Mouse (Mus musculus): ENCODE measurements around the gene Cbr4. TPM values are rescaled to one million over a fixed set of nuclear protein-coding genes. Genes with fewer than 3 reads are reported as not detected.
A peak's percentile ranks its signal among the peaks of the same experiment; 100 is the strongest.

Gene Cbr4
- polyA plus RNA-seq, 2 experiments, result 7.8 to 25.5 TPM

DNA sequence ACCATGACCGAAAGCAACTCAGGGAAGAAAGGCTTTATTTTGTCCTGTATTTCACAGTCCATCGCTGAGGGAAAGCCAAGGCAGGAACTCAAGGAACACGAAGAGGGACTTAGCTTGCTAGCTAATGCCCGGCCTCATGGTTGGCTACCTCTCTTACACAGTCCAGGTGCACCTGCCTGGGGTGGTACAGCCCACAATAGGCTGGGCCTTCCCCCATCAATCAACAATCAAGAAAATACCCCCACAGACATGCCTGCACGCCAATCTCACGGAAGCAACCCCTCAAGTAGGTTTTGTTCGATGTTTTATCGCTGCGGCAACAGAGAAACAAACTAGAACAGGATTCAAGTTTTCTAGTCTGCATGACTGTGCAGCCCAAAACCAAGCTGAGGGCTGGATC is 11.4 kb upstream of the Cbr4 start:
- Histone ChIP-seq H3K27me3 (ENCODE audit: control insufficient read depth, insufficient read depth, low read length) (no peaks in the 10 kb centered on the region), H3K36me3 (replicated peaks; ENCODE audit: control insufficient read depth, insufficient read depth, low read depth) (no peaks in the 10 kb centered on the region), H3K4me1 (replicated peaks; ENCODE audit: control insufficient read depth in 2 of 2, insufficient read depth in 2 of 2, low read length in 1 of 2) (no peaks in the 10 kb centered on the region), H3K4me2 (ENCODE audit: low read depth) (no peak overlapping the region), H3K27ac (no peak overlapping the region), H3K9ac (replicated peaks) (no peak overlapping the region), H3K9me3 (ENCODE audit: control insufficient read depth, low read length) (no peaks in the 10 kb centered on the region), H3K4me3 (ENCODE audit: insufficient read depth in 1 of 2, low read depth in 2 of 2, low read length in 2 of 2) (no peak overlapping the region)
- ATAC-seq (ENCODE audit: insufficient read depth), result no peak
- no peak for DNase-seq (ENCODE audit: low read depth in 3 of 3, low spot score in 3 of 3)
- 75% methylated on average over 9 of the region's 9 CpGs for WGBS (ENCODE audit: insufficient replicate concordance)
- TF ChIP-seq EP300 (IDR thresholded peaks at IDR 0.05; ENCODE audit: low read depth), result no peak
- TF ChIP-seq CTCF (IDR thresholded peaks at IDR 0.05; ENCODE audit: low read depth), result no peak

DNA sequence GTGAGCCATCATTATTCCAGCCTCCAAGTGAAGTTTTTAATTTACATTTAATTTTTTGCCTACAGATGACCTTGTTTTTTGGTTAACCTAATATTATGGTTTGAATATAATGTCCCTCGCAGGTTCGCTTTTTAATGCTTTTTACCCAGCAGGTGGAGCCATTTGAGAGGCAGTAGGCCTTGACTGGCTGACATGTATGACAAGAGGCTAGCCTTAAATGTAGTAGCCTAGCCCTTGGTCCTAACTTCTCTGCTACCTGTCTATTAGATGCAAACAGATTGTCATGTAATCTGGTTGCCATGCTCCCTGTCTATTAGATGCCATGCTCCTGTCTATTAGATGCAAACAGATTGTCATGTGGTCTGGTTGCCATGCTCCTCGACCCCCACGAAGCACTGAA is 9.4 kb upstream of the Cbr4 start:
- no peak for ATAC-seq (ENCODE audit: insufficient read depth)
- Histone ChIP-seq H3K4me2 (ENCODE audit: low read depth) (no peak overlapping the region), H3K27me3 (ENCODE audit: control insufficient read depth, insufficient read depth, low read length) (no peaks in the 10 kb centered on the region), H3K9ac (replicated peaks) (no peak overlapping the region), H3K27ac (no peak overlapping the region), H3K36me3 (replicated peaks; ENCODE audit: control insufficient read depth, insufficient read depth, low read depth) (no peaks in the 10 kb centered on the region), H3K4me1 (replicated peaks; ENCODE audit: control insufficient read depth in 2 of 2, insufficient read depth in 2 of 2, low read length in 1 of 2) (no peaks in the 10 kb centered on the region), H3K9me3 (ENCODE audit: control insufficient read depth, low read length) (no peaks in the 10 kb centered on the region), H3K4me3 (ENCODE audit: insufficient read depth in 1 of 2, low read depth in 2 of 2, low read length in 2 of 2) (no peak overlapping the region)
- WGBS (ENCODE audit: insufficient replicate concordance), result 68% methylated on average over 4 of the region's 4 CpGs
- no peak for TF ChIP-seq EP300 (IDR thresholded peaks at IDR 0.05; ENCODE audit: low read depth)
- no peak for TF ChIP-seq CTCF (IDR thresholded peaks at IDR 0.05; ENCODE audit: low read depth)
- DNase-seq (ENCODE audit: low read depth in 3 of 3, low spot score in 3 of 3), result no peak

DNA sequence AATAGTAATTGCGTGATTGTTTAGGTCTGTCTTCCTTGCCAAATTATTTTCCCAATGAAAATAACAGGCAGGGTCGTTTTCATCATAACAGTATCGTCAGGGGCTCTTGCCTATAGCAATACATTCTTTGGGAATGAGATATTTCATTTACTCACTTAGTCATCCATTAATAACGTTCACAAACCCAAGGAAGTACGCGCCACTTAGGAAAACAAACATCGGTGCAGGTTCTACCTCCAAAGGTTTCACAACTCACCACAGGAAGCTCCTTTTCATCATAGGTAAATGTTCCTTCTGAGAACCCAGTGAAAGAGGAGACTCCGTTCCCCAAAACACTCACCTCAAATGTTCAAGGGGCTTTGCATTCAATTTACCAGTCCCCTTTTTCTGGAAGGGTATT is 8.7 kb upstream of the Cbr4 start:
- Histone ChIP-seq H3K27ac (no peak overlapping the region), H3K4me2 (ENCODE audit: low read depth) (no peak overlapping the region), H3K36me3 (replicated peaks; ENCODE audit: control insufficient read depth, insufficient read depth, low read depth) (no peaks in the 10 kb centered on the region), H3K4me1 (replicated peaks; ENCODE audit: control insufficient read depth in 2 of 2, insufficient read depth in 2 of 2, low read length in 1 of 2) (no peaks in the 10 kb centered on the region), H3K9me3 (ENCODE audit: control insufficient read depth, low read length) (no peaks in the 10 kb centered on the region), H3K4me3 (ENCODE audit: insufficient read depth in 1 of 2, low read depth in 2 of 2, low read length in 2 of 2) (no peak overlapping the region), H3K27me3 (ENCODE audit: control insufficient read depth, insufficient read depth, low read length) (no peaks in the 10 kb centered on the region), H3K9ac (replicated peaks) (no peak overlapping the region)
- TF ChIP-seq CTCF (IDR thresholded peaks at IDR 0.05; ENCODE audit: low read depth) (no peak), EP300 (IDR thresholded peaks at IDR 0.05; ENCODE audit: low read depth) (no peak)
- no peak for DNase-seq (ENCODE audit: low read depth in 3 of 3, low spot score in 3 of 3)
- WGBS (ENCODE audit: insufficient replicate concordance), result 65% methylated on average over 8 of the region's 8 CpGs
- ATAC-seq (ENCODE audit: insufficient read depth), result no peak

DNA sequence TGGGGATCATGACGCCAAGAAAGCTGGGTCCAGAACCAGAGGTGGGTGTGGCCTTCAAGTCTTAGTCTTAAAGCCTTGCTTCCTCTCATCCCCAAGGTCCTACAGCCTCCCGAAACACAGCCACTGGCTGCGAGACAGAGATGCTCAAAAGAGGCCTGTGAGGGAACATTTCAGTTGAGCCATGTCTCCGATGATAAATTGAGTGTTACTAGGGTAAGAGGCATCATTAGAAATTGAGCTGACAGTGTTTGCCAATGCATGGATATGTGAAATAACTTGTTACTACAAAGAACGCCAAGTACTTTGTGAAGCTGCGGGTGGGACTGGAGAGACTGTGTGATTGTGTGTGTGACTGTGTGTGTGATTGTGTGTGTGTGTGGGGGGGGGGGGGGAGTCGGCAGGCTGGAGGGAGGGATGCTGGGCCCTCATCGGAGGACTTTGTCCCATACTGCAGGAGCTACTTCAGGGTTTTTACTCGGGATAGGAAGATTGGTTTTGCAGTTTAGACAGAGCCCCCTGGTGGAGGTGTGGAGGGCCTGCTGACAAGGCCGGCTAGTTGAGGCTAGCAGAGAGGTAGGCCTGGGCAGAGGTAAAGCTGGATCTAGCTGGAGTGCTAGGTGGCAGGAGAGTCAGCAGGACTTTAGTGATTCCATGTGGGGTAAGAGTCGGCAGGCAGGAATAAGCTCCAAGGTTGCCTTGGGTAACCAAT is 7.9 kb upstream of the Cbr4 start:
- Histone ChIP-seq H3K9ac (replicated peaks) (no peak overlapping the region), H3K4me2 (ENCODE audit: low read depth) (no peak overlapping the region), H3K27me3 (ENCODE audit: control insufficient read depth, insufficient read depth, low read length) (no peaks in the 10 kb centered on the region), H3K27ac (no peak overlapping the region), H3K9me3 (ENCODE audit: control insufficient read depth, low read length) (no peaks in the 10 kb centered on the region), H3K4me1 (replicated peaks; ENCODE audit: control insufficient read depth in 2 of 2, insufficient read depth in 2 of 2, low read length in 1 of 2) (no peaks in the 10 kb centered on the region), H3K4me3 (ENCODE audit: insufficient read depth in 1 of 2, low read depth in 2 of 2, low read length in 2 of 2) (no peak overlapping the region), H3K36me3 (replicated peaks; ENCODE audit: control insufficient read depth, insufficient read depth, low read depth) (no peaks in the 10 kb centered on the region)
- TF ChIP-seq CTCF (IDR thresholded peaks at IDR 0.05; ENCODE audit: low read depth) (peak; percentile 63), EP300 (IDR thresholded peaks at IDR 0.05; ENCODE audit: low read depth) (no peak)
- ATAC-seq (ENCODE audit: insufficient read depth), result no peak
- peak in 1 of 3 experiments; percentile 4 for DNase-seq (ENCODE audit: low read depth in 3 of 3, low spot score in 3 of 3)
- 54% methylated on average over 10 of the region's 11 CpGs for WGBS (ENCODE audit: insufficient replicate concordance)

DNA sequence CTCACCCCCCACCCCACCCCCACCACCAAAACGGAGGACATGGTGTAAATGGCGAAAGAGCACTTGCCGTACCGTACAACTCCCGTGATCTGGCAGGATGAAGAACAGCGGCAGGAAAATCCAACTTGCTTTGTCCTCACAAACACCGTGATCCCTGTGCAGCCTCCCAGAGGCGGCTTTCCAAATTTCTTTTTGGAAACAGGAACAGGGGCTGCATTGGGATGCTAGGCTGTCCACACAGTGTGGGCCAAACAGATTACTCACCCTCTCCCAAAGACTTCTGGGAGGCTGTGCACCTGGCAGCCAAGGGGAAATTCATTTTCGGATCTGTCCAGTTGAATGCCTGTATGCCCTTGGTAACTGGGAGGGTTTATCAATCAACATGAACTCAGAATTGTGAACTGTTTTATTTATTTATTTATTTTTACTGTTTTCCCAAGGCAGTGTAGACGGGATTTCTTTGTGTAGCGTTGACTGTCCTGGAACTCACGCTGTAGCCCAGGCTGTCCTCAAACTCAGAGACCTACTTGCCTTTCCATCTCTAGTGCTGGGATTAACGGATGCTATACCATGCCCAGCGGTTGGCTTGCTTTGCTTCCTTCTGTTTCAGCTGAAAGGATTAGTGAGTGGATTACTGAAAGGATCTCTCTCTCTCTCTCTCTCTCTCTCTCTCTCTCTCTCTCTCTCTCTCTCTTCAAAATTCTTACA is 7.1 kb upstream of the Cbr4 start:
- Histone ChIP-seq H3K4me1 (replicated peaks; ENCODE audit: control insufficient read depth in 2 of 2, insufficient read depth in 2 of 2, low read length in 1 of 2) (no peaks in the 10 kb centered on the region), H3K4me2 (ENCODE audit: low read depth) (no peak overlapping the region), H3K36me3 (replicated peaks; ENCODE audit: control insufficient read depth, insufficient read depth, low read depth) (no peaks in the 10 kb centered on the region), H3K9me3 (ENCODE audit: control insufficient read depth, low read length) (no peaks in the 10 kb centered on the region), H3K27ac (no peak overlapping the region), H3K4me3 (ENCODE audit: insufficient read depth in 1 of 2, low read depth in 2 of 2, low read length in 2 of 2) (no peak overlapping the region), H3K27me3 (ENCODE audit: control insufficient read depth, insufficient read depth, low read length) (no peaks in the 10 kb centered on the region), H3K9ac (replicated peaks) (no peak overlapping the region)
- TF ChIP-seq CTCF (IDR thresholded peaks at IDR 0.05; ENCODE audit: low read depth), result no peak
- no peak for TF ChIP-seq EP300 (IDR thresholded peaks at IDR 0.05; ENCODE audit: low read depth)
- no peak for DNase-seq (ENCODE audit: low read depth in 3 of 3, low spot score in 3 of 3)
- 73% methylated on average over 14 of the region's 14 CpGs for WGBS (ENCODE audit: insufficient replicate concordance)
- ATAC-seq (ENCODE audit: insufficient read depth), result no peak

All from liver, embryonic 14.5 days (tissue).